Mouse (Mus musculus) layer of hippocampus, postnatal 25 days (tissue): ENCODE measurements around the gene Borcs7. TPM values are rescaled to one million over a fixed set of nuclear protein-coding genes. Genes with fewer than 3 reads are reported as not detected.

Source experiments
- DNase-seq, 2 experiments: peaks; one replicate each; pipeline ENCODE4 v3.0.0; 2022; ENCODE audit warnings: mixed read lengths in 2 of 2, low spot score in 1 of 2; ENCODE audit errors: extremely low spot score in 1 of 2
- total RNA-seq, 2 experiments: library from RNA; stranded (reverse); gene quantifications; 2 replicates each; pipeline ENCODE4 v1.2.3; 2021

The Borcs7 gene
- total RNA-seq, 2 experiments from 2014 or later: 20.2 to 20.6 TPM

- DNase-seq: no peak
Measured at GRCm38 (mm10) chr19:46662214-46662613, 27.5 kb upstream of the Borcs7 start.

GRCm38 (mm10) chr19:46662784-46663183 is 26.9 kb upstream of the Borcs7 start:
- DNase-seq: no peak

GRCm38 (mm10) chr19:46665474-46665873 is 24.2 kb upstream of the Borcs7 start:
- DNase-seq: no peak

- no peak for DNase-seq
Measured at GRCm38 (mm10) chr19:46667300-46667699, 22.4 kb upstream of the Borcs7 start.

- no peak for DNase-seq
Measured at GRCm38 (mm10) chr19:46668263-46668662, 21.4 kb upstream of the Borcs7 start.

GRCm38 (mm10) chr19:46669802-46670201 is 19.9 kb upstream of the Borcs7 start:
- DNase-seq: no peak

- DNase-seq: peak; percentile 35 to 68
Measured at GRCm38 (mm10) chr19:46670691-46671090, 19.0 kb upstream of the Borcs7 start.

- no peak for DNase-seq
Measured at GRCm38 (mm10) chr19:46672766-46673418, 16.8 kb upstream of the Borcs7 start, which contains the start of gene Cyp17a1. Gene Cyp17a1, minus strand, starts transcription at chr19:46673172.

- no peak for DNase-seq
Measured at GRCm38 (mm10) chr19:46675641-46676040, 14.1 kb upstream of the Borcs7 start.

GRCm38 (mm10) chr19:46679720-46680383 is 9.9 kb upstream of the Borcs7 start:
- no peak for DNase-seq

- no peak for DNase-seq
Measured at GRCm38 (mm10) chr19:46690387-46690786, 681 bp downstream of the Borcs7 start.

- DNase-seq: no peak
Measured at GRCm38 (mm10) chr19:46691078-46691477, 1.4 kb downstream of the Borcs7 start.

GRCm38 (mm10) chr19:46693146-46693545 is 3.4 kb downstream of the Borcs7 start:
- no peak for DNase-seq

GRCm38 (mm10) chr19:46696482-46696881 is 6.8 kb downstream of the Borcs7 start:
- no peak for DNase-seq

- DNase-seq: no peak
Measured at GRCm38 (mm10) chr19:46696943-46697342, 7.2 kb downstream of the Borcs7 start.

GRCm38 (mm10) chr19:46697840-46698517 is 8.3 kb downstream of the Borcs7 start:
- DNase-seq: no peak

- DNase-seq: no peak
Measured at GRCm38 (mm10) chr19:46699011-46699481, 9.3 kb downstream of the Borcs7 start.

- DNase-seq: no peak
Measured at GRCm38 (mm10) chr19:46701156-46701555, 11.4 kb downstream of the Borcs7 start.

GRCm38 (mm10) chr19:46705779-46706495 is 16.2 kb downstream of the Borcs7 start:
- DNase-seq: no peak

GRCm38 (mm10) chr19:46706540-46707295 is 17.0 kb downstream of the Borcs7 start:
- DNase-seq: no peak
